Mouse (Mus musculus) neural tube, embryonic 10.5 days (tissue): ENCODE measurements around the gene Rgs7.

Experiments used
- DNase-seq: peaks from one replicate; pipeline ENCODE4 v3.0.0-alpha.2; 2017; ENCODE audit warnings: low spot score; ENCODE audit errors: extremely low spot score

Rgs7 gene

DNA sequence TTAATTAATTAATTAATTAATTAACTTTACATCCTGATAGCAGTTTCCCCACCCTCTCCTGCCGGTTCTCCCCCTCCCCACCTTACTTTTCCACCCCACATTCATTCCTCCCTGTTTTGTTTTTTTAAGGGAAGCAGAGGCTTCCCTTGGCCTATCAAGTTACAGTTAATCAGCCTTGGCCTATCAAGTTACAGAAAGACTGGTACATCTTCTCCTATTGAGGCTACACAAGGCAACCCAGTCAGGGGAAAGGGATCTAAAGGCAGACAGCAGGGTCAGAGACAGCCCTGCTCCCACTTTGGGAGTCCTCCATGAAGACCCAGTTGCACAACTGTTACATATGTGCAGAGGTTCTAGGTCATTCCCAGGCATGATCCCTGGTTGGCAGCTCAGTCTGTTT, 175.0 kb downstream of the Rgs7 start:
- DNase-seq = no peak

GRCm38 (mm10) chr1:175307604-175308003, 184.7 kb downstream of the Rgs7 start:
- DNase-seq = no peak

DNA sequence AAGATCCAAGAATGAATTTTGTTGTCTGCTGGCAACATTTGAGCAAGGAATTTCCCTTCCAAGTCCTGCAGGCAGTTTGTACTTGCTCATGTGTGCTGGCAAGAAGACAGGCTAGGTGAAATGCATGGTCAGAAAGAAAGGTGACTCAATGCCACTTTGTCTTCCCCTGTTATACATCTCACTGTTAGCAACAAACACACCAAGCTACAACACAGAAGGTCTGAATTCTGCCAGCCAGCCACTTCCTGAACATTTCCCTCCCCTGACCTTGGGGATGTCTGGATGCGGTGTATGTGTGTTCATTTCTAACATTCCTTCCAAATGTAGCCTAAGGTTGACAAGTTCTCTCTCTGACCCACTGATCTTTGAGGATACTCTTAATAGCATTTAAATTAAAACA, 191.4 kb downstream of the Rgs7 start:
- no peak for DNase-seq

- DNase-seq = no peak
Observed at GRCm38 (mm10) chr1:175300404-175300803, 191.9 kb downstream of the Rgs7 start.

DNA sequence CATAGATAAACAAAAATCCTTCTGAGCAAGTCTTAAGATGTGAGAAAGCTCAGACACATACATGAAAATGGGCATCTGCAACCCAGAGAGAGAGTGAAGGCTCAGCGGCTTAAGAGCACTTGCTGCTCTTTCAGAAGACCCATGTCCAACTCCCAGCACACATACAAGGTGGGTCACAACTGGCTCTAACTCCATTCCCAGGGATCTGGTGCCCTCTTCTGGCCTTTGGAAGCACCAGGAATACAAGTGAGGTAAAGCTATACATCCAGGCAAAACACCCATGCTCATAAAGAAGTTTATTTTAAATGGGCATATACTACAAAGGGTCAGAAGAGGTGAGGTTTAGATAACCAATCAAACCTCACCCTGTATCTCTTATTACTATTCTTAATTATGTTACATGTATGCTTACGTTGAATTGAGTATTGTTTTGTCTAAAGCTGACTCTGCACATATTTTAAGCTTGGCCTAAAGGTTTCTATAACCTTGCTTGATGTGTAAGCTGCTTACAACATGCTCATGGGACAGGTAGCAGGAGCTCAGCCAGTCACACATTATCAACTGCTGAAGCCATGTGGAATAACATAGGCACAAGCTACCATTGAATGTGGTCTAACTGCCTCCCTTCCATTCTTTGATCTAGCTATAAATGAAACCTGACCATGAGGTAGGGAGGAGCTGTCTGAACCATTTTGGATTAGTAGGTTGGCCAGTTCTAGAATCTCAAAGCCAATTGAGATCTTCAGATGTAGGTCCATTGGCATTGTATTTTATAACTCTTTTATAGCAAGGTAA, 192.5 kb downstream of the Rgs7 start:
- DNase-seq = no peak

DNA sequence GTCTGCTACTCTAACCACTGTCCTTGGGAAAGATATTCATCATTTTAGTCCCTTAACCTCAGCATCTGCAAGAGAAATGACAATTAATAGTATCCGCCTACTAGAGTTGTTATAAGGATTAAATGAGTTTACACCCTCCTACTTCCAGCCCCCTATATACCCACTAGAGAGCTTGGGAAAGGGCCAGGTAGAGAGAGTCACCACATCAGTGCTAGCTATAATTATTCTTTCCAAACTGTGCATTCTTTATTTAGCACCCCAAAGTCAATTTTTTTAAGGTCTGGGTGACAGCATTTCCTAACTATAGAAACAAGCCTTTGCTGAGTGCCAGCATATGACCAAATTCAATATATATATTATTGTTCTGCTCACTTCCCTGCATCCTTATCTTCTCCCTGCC, 195.4 kb downstream of the Rgs7 start:
- no peak for DNase-seq

DNA sequence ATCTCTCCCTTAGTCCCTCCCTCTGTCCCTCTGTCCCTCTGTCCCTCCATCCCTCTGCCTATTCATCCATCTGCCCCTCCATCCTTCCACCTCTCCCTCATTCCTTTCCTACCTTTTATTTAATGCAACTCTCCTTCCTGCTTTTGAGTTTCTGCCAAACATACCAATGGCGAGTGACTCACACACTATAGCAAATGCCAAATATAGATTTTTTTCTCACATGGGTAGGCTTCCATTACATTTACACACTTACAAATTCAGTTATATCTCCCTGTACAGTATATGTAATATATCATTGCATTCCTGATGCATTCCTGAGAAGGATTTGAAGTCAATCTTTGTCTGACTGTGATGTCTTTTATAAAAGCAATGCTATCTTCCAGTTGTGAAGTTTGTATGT, 202.2 kb downstream of the Rgs7 start:
- no peak for DNase-seq

- DNase-seq = no peak
Observed at GRCm38 (mm10) chr1:175262341-175262740, 230.0 kb downstream of the Rgs7 start.

DNA sequence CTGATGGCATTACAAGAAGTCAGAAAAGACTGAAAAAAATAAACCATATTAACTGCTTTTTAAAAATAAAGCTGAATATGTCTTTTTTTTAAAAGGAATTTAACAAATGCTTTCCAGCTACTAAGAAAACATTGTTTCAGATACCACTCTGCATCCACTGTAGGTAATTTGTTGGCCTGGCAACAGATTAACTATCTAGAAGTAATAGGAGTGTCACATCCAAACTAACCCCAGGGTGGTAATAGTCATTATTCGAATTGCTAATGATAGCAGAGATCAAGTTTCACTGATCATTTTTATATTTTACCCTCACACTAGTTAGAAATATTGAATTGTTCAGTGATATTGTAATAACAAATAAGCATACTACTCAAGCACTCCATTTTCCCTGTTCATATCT, 232.9 kb downstream of the Rgs7 start:
- DNase-seq = no peak

- no peak for DNase-seq
Observed at GRCm38 (mm10) chr1:175255224-175255623, 237.1 kb downstream of the Rgs7 start.

DNA sequence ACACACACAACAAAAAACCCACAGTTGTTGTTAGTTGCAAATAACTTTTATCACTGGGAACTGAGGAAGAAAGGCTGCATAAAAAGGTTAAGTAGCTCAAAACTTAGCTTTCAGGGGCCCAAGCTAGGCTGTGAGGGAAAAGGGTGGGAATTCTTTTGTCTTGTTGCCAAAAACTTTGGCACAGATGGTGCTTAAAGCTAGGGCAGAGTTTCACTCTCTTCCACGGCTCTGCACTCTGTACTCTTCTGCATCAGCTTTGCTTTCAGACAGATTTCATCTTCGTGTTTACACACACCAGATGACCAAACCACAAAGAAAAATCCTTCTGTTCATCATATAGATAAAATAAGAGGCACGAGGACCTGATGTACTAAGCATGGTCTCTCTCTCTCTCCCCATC, 237.6 kb downstream of the Rgs7 start:
- DNase-seq = no peak

- no peak for DNase-seq
Observed at GRCm38 (mm10) chr1:175242135-175242534, 250.2 kb downstream of the Rgs7 start.

GRCm38 (mm10) chr1:175240137-175240536, 252.2 kb downstream of the Rgs7 start:
- no peak for DNase-seq

GRCm38 (mm10) chr1:175221593-175222500, 270.5 kb downstream of the Rgs7 start:
- no peak for DNase-seq

GRCm38 (mm10) chr1:175219563-175219962, 272.7 kb downstream of the Rgs7 start:
- DNase-seq = no peak

GRCm38 (mm10) chr1:175207004-175207403, 285.3 kb downstream of the Rgs7 start:
- DNase-seq = no peak

- no peak for DNase-seq
Observed at GRCm38 (mm10) chr1:175205633-175206032, 286.7 kb downstream of the Rgs7 start.

DNA sequence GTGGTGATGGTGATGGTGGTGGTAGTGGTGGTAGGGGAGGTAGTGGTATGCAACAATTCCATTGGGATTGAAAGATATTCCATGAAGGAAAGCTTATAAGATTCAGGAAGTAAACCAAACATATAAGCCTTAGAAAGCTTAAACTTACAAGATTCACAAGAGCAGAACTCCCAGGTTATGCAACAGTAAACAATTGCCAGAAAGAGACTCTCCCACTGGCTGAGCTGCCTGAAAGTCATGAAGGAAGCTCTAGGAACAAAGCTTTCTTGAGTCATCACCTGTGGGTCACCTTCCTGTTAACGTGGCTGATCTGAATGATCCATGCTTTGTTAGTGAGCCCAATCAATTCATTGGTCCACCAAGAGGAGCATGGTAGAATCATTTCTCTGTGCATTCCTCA, 288.8 kb downstream of the Rgs7 start:
- no peak for DNase-seq

DNA sequence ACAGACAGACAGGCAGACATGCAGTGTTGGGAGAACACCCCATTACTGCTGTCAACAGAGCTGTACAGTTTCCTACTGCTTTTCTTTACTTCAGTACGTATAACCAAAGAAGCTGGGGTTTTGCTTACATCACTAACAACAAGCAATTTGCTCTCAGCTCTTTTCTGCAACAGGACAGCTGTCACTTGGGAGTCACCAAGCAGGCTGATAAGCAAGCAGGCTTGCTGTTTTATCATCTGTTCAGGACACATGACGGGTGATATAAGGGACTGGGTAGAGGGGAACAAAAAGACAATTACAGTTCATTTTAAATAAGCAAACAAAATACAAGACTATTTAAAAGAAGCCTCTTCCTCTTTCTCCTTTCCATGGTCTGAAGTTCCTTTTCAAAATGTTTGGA, 289.4 kb downstream of the Rgs7 start:
- DNase-seq = no peak

GRCm38 (mm10) chr1:175198881-175199280, 293.4 kb downstream of the Rgs7 start:
- DNase-seq = no peak

GRCm38 (mm10) chr1:175195806-175196205, 296.5 kb downstream of the Rgs7 start:
- DNase-seq = no peak

GRCm38 (mm10) chr1:175188186-175188585, 304.1 kb downstream of the Rgs7 start:
- DNase-seq = no peak

- DNase-seq = no peak
Observed at GRCm38 (mm10) chr1:175185211-175185610, 307.1 kb downstream of the Rgs7 start.
